Mouse (Mus musculus): ENCODE measurements at regions not wholly inside any gene's neighbourhood (a gene's known extent, or its start where the extent isn't known, plus 50 kb on each side); places are given as distances from the start of the nearest gene placed in this dataset.

- Histone ChIP-seq H3K4me2 (ENCODE audit: low read depth, low read length, poor library complexity, severe bottlenecking) (no peak overlapping the region), H3K36me3 (ENCODE audit: insufficient read depth, low read length) (no peaks in the 10 kb centered on the region), H3K4me1 (ENCODE audit: insufficient read depth, low read length) (no peaks in the 10 kb centered on the region), H3K9me3 (ENCODE audit: low read length) (no peaks in the 10 kb centered on the region), H3K9ac (replicated peaks; ENCODE audit: low read length, poor library complexity, severe bottlenecking) (no peak overlapping the region), H3K27me3 (ENCODE audit: insufficient read depth, low read length) (no peaks in the 10 kb centered on the region), H3K27ac (ENCODE audit: low read depth, low read length) (no peak overlapping the region), H3K4me3 (ENCODE audit: low read depth, low read length) (no peak overlapping the region)
- TF ChIP-seq CTCF (IDR thresholded peaks at IDR 0.05): no peak
- DNase-seq (ENCODE audit: low spot score) (no peak), ATAC-seq (ENCODE audit: low FRiP score) (no peak)
- 70% methylated on average over 20 of the region's 20 CpGs for WGBS
Measured at GRCm38 (mm10) chr10:21470589-21470988, 93.5 kb downstream of the Aldh8a1 start.

GRCm38 (mm10) chr10:21474242-21474641, 97.2 kb downstream of the Aldh8a1 start:
- Histone ChIP-seq H3K27me3 (ENCODE audit: insufficient read depth, low read length) (no peaks in the 10 kb centered on the region), H3K9ac (replicated peaks; ENCODE audit: low read length, poor library complexity, severe bottlenecking) (no peak overlapping the region), H3K4me1 (ENCODE audit: insufficient read depth, low read length) (no peaks in the 10 kb centered on the region), H3K27ac (ENCODE audit: low read depth, low read length) (no peak overlapping the region), H3K9me3 (ENCODE audit: low read length) (no peaks in the 10 kb centered on the region), H3K36me3 (ENCODE audit: insufficient read depth, low read length) (no peaks in the 10 kb centered on the region), H3K4me3 (ENCODE audit: low read depth, low read length) (no peak overlapping the region), H3K4me2 (ENCODE audit: low read depth, low read length, poor library complexity, severe bottlenecking) (no peak overlapping the region)
- DNase-seq (ENCODE audit: low spot score) (no peak), ATAC-seq (ENCODE audit: low FRiP score) (no peak)
- 52% methylated on average over 7 of the region's 7 CpGs for WGBS
- no peak for TF ChIP-seq CTCF (IDR thresholded peaks at IDR 0.05)

GRCm38 (mm10) chr10:21478004-21478403, 100.9 kb downstream of the Aldh8a1 start:
- no peak overlapping the region for H3K4me2 ChIP-seq (ENCODE audit: low read depth, low read length, poor library complexity, severe bottlenecking)
- DNase-seq (ENCODE audit: low spot score): no peak
- no peaks in the 10 kb centered on the region for H3K27me3 ChIP-seq (ENCODE audit: insufficient read depth, low read length)
- WGBS: 71% methylated on average over 3 of the region's 3 CpGs
- H3K27ac ChIP-seq (ENCODE audit: low read depth, low read length): no peak overlapping the region
- no peak for ATAC-seq (ENCODE audit: low FRiP score)
- no peaks in the 10 kb centered on the region for H3K4me1 ChIP-seq (ENCODE audit: insufficient read depth, low read length)
- no peak overlapping the region for H3K4me3 ChIP-seq (ENCODE audit: low read depth, low read length)
- no peak overlapping the region for H3K9ac ChIP-seq (replicated peaks; ENCODE audit: low read length, poor library complexity, severe bottlenecking)
- TF ChIP-seq CTCF (IDR thresholded peaks at IDR 0.05): no peak
- H3K36me3 ChIP-seq (ENCODE audit: insufficient read depth, low read length): no peaks in the 10 kb centered on the region
- no peaks in the 10 kb centered on the region for H3K9me3 ChIP-seq (ENCODE audit: low read length)

GRCm38 (mm10) chr10:21479403-21479802, 102.3 kb downstream of the Aldh8a1 start:
- Histone ChIP-seq H3K9me3 (ENCODE audit: low read length) (no peaks in the 10 kb centered on the region), H3K27ac (ENCODE audit: low read depth, low read length) (no peak overlapping the region), H3K4me3 (ENCODE audit: low read depth, low read length) (no peak overlapping the region), H3K4me2 (ENCODE audit: low read depth, low read length, poor library complexity, severe bottlenecking) (no peak overlapping the region), H3K4me1 (ENCODE audit: insufficient read depth, low read length) (no peaks in the 10 kb centered on the region), H3K27me3 (ENCODE audit: insufficient read depth, low read length) (no peaks in the 10 kb centered on the region), H3K36me3 (ENCODE audit: insufficient read depth, low read length) (no peaks in the 10 kb centered on the region), H3K9ac (replicated peaks; ENCODE audit: low read length, poor library complexity, severe bottlenecking) (no peak overlapping the region)
- TF ChIP-seq CTCF (IDR thresholded peaks at IDR 0.05): no peak
- WGBS: 93% methylated on average over 3 of the region's 3 CpGs
- ATAC-seq (ENCODE audit: low FRiP score): no peak
- no peak for DNase-seq (ENCODE audit: low spot score)

GRCm38 (mm10) chr10:21481255-21481654, 104.2 kb downstream of the Aldh8a1 start:
- Histone ChIP-seq H3K4me1 (ENCODE audit: insufficient read depth, low read length) (no peaks in the 10 kb centered on the region), H3K9ac (replicated peaks; ENCODE audit: low read length, poor library complexity, severe bottlenecking) (no peak overlapping the region), H3K4me2 (ENCODE audit: low read depth, low read length, poor library complexity, severe bottlenecking) (no peak overlapping the region), H3K36me3 (ENCODE audit: insufficient read depth, low read length) (no peaks in the 10 kb centered on the region), H3K27ac (ENCODE audit: low read depth, low read length) (no peak overlapping the region), H3K27me3 (ENCODE audit: insufficient read depth, low read length) (no peaks in the 10 kb centered on the region), H3K4me3 (ENCODE audit: low read depth, low read length) (no peak overlapping the region), H3K9me3 (ENCODE audit: low read length) (no peaks in the 10 kb centered on the region)
- WGBS: 92% methylated on average over 3 of the region's 3 CpGs
- ATAC-seq (ENCODE audit: low FRiP score) (no peak), DNase-seq (ENCODE audit: low spot score) (no peak)
- no peak for TF ChIP-seq CTCF (IDR thresholded peaks at IDR 0.05)

GRCm38 (mm10) chr10:21482055-21482454, 105.0 kb downstream of the Aldh8a1 start:
- H3K36me3 ChIP-seq (ENCODE audit: insufficient read depth, low read length): no peaks in the 10 kb centered on the region
- TF ChIP-seq CTCF (IDR thresholded peaks at IDR 0.05): no peak
- 56% methylated on average over 4 of the region's 4 CpGs for WGBS

More at GRCm38 (mm10) chr10:21482055-21482454, 105.0 kb downstream of the Aldh8a1 start:
- no peak for DNase-seq (ENCODE audit: low spot score)
- Histone ChIP-seq H3K9ac (replicated peaks; ENCODE audit: low read length, poor library complexity, severe bottlenecking) (no peak overlapping the region), H3K4me1 (ENCODE audit: insufficient read depth, low read length) (no peaks in the 10 kb centered on the region), H3K9me3 (ENCODE audit: low read length) (no peaks in the 10 kb centered on the region), H3K27ac (ENCODE audit: low read depth, low read length) (no peak overlapping the region), H3K4me3 (ENCODE audit: low read depth, low read length) (no peak overlapping the region), H3K27me3 (ENCODE audit: insufficient read depth, low read length) (no peaks in the 10 kb centered on the region), H3K4me2 (ENCODE audit: low read depth, low read length, poor library complexity, severe bottlenecking) (no peak overlapping the region)
- no peak for ATAC-seq (ENCODE audit: low FRiP score)
